Mouse (Mus musculus) hindbrain, embryonic 12.5 days (tissue): ENCODE results near the gene Lrr1. TPM values are rescaled to one million over a fixed set of nuclear protein-coding genes. Genes with fewer than 3 reads are reported as not detected.
A peak's percentile ranks its signal among the peaks of the same experiment; 100 is the strongest.
"Not testable (repeated sequence)": the region's sequence is repeated elsewhere in the genome, so short reads cannot be mapped to it uniquely, and the experiment has no call there.

Experiments used
- ATAC-seq: fragments of 200-750 bp; cut with Nextera tagmentation; 2 replicates; pipeline ENCODE4 v1.8.0; 2017; ENCODE audit warnings: moderate TSS enrichment; ENCODE audit not compliant: low FRiP score
- H3K27ac ChIP-seq: fragments of 300-500 bp; sonication (generic); 2 replicates; pipeline ENCODE4 v1.5.1; 2016; ENCODE audit warnings: mild to moderate bottlenecking
- H3K27me3 ChIP-seq: fragments of 300-500 bp; sonication (generic); 2 replicates; pipeline ENCODE4 v1.6.1; 2016; ENCODE audit warnings: mild to moderate bottlenecking
- H3K36me3 ChIP-seq: fragments of 300-500 bp; sonication (generic); 2 replicates; pipeline ENCODE4 v1.6.1; 2016; ENCODE audit warnings: mild to moderate bottlenecking
- H3K4me1 ChIP-seq: fragments of 300-500 bp; sonication (generic); 2 replicates; pipeline ENCODE4 v1.6.1; 2016
- H3K4me2 ChIP-seq: fragments of 300-500 bp; sonication (generic); replicated peaks from 2 replicates; pipeline ENCODE4 v1.6.1; 2016; ENCODE audit warnings: mild to moderate bottlenecking
- H3K4me3 ChIP-seq: fragments of 300-500 bp; sonication (generic); 2 replicates; pipeline ENCODE4 v1.5.1; 2016; ENCODE audit warnings: mild to moderate bottlenecking
- H3K9ac ChIP-seq: fragments of 300-500 bp; sonication (generic); 2 replicates; pipeline ENCODE4 v1.6.1; 2016; ENCODE audit warnings: mild to moderate bottlenecking, moderate library complexity
- H3K9me3 ChIP-seq: fragments of 300-500 bp; sonication (generic); replicated peaks from 2 replicates; pipeline ENCODE4 v1.6.1; 2016; ENCODE audit warnings: mild to moderate bottlenecking
- WGBS: fragments of 180-500 bp; shearing (Covaris S2); methylation state at CpG from one replicate; pipeline ENCODE4 v1.1.7; 2016; 5-methylcytosine and 5-hydroxymethylcytosine counted together
- polyA plus RNA-seq: library from polyadenylated mRNA; unstranded; fragments of >200 nt; fragmentation: Nextera tagmentation; extraction: Ambion mirVana; gene quantifications from 2 replicates; pipeline ENCODE4 v1.2.1, GENCODE M21; 2016

The Lrr1 gene
- polyA plus RNA-seq, 1 experiment from 2014 or later, result 15.0 TPM

DNA sequence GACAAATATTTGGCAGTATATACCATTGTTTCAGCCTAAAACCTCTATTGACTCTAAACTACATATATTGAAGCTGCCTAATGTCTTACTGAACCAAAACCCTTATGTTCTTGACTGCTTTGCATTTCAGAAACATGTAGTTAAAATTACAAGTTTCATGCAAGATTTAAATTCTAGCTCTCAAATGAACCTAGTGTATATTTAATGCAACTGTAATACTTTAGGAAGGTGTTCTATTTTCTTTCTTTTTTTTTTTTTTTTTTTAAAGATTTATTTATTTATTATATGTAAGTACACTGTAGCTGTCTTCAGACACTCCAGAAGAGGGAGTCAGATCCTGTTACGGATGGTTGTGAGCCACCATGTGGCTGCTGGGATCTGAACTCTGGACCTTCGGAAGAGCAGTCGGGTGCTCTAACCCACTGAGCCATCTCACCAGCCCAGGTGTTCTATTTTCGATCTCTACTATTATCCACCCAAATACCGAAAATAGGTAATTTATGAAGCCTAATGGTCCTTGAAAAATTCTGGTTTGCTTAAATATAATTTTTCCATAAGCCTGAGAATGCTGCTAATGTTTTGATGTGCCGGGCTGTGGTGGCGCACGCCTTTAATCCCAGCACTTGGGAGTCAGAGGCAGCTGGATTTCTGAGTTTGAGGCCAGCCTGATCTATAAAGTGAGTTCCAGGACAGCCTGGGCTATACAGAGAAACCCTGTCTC is 1.6 kb upstream of the Lrr1 start:
- not testable (repeated sequence) for H3K27me3 ChIP-seq, H3K27ac ChIP-seq, H3K36me3 ChIP-seq, H3K4me3 ChIP-seq, H3K9ac ChIP-seq, H3K4me2 ChIP-seq, H3K4me1 ChIP-seq, ATAC-seq, H3K9me3 ChIP-seq
- 66% methylated on average over 8 of the region's 8 CpGs for WGBS

DNA sequence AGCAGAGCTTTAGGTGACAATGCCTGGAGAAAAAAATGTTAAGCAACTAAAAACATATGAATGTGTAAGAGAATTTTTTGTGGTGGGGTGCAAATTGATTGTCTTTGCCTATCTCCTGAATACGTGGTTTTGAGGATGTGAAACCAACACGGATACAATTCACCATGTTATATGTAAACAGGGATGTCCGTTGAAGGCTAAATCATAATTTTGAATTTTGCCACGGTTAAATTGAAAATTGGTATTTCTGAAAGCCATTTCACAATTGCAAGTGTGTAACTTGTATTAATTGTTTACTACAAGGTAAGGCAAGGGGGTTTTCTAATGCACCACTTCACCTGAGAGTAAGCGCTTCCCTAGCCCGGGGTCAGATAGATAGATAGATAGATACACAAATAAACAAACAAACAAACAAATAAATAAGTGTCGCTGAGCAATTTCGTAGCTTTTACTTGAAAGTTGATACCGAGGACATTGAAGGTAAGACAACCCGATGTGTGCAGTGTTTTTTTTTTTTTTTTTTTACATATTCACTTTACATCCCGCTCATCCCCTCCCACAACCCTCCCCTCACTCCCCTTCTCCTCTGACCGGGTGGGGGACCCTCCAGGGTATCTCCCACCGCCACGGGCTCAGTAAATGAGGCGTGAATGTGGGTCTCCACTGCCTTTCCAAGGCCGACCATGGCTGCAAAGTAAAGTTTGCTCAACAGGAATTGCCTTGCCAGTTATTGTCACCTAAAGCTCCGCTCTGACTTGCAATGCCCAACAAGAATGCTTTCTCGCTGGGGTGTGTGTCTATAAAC is 756 bp upstream of the Lrr1 start:
- H3K4me3 ChIP-seq, result peak overlapping the region; percentile 64
- no peaks in the 10 kb centered on the region for H3K36me3 ChIP-seq
- H3K27ac ChIP-seq, result peak overlapping the region; percentile 76; the same call in 1 of the 2 replicates
- peak; percentile 69 for ATAC-seq
- H3K9ac ChIP-seq, result peak overlapping the region; percentile 65
- H3K27me3 ChIP-seq, result no peaks in the 10 kb centered on the region
- H3K4me2 ChIP-seq, result peak overlapping the region; percentile 96
- H3K9me3 ChIP-seq, result no peaks in the 10 kb centered on the region
- WGBS, result 11% methylated on average over 18 of the region's 18 CpGs
- peaks cover 10% of the 10 kb centered on the region for H3K4me1 ChIP-seq

DNA sequence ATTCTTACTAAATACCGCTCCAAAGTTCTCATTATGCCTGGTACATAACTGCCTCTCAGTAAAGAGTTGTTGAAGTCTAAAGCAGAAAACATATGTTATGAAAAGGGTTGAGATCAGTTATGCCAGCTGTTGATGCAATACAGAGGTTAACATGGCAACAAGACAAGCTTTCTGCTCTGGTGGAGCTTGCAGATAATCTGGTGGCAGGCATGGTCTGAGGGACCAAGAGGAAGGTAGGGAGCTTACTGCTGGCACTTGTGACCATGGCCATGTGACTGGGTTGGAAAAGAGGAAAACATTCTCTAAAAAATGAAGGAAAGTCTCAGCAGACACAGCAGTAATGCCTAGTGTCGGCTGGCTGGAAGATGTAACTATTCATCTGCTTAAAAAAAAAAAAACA is 2.7 kb downstream of the Lrr1 start:
- Histone ChIP-seq H3K9me3 (no peaks in the 10 kb centered on the region), H3K4me3 (no peak overlapping the region), H3K4me2 (no peak overlapping the region), H3K27ac (no peak overlapping the region), H3K9ac (no peak overlapping the region), H3K36me3 (no peaks in the 10 kb centered on the region; the same call in 1 of the 2 replicates), H3K4me1 (peaks cover 10% of the 10 kb centered on the region), H3K27me3 (no peaks in the 10 kb centered on the region)
- 89% methylated on average over 2 of the region's 2 CpGs for WGBS
- no peak for ATAC-seq

DNA sequence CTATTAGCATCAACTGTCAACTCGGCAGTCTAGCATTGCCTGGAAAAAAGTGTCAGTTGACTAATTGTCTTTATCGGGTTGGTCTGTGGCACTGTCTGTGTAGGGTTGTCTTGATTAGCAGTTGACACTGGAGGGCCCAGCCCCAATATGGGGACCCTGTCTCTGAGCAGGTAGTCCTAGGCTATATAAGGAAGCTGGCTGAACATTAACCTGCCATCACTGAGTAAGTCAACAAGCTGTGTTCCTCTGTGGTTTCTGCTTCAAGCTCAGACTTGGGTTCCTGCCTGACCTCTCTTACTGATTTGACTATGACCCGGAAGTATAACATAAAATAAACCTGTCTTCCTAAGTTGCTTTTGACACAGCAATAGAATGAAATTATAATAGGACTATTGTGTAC is 7.4 kb downstream of the Lrr1 start:
- H3K9ac ChIP-seq, result no peak overlapping the region
- no peaks in the 10 kb centered on the region for H3K9me3 ChIP-seq
- WGBS, result 96% methylated on average over 3 of the region's 3 CpGs
- H3K27me3 ChIP-seq, result no peaks in the 10 kb centered on the region
- no peak for ATAC-seq
- H3K27ac ChIP-seq, result no peak overlapping the region
- peaks cover under 1% of the 10 kb centered on the region; the same call in 1 of the 2 replicates for H3K36me3 ChIP-seq
- H3K4me1 ChIP-seq, result no peaks in the 10 kb centered on the region
- H3K4me3 ChIP-seq, result no peak overlapping the region
- no peak overlapping the region for H3K4me2 ChIP-seq

DNA sequence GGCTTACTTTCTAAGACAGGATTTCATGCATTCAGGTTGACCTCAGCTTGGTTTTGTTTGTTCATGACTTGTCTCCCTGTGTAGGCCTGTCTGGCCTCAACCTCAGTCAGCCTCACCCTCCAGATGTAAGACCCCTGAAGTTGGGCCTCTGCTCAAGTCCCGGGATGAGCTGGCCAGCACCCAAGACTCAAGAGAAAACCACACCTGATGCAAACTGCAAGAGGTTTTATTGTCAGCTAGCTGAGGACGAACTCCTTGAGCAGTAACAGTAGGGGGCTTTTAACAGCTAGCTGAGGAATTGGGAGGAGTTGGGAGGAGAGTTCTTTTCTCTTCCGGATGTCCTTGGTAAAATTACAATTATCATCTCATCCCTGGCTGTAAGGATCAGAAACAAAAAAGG is 8.9 kb downstream of the Lrr1 start:
- Histone ChIP-seq H3K9ac (no peak overlapping the region), H3K27me3 (no peaks in the 10 kb centered on the region), H3K36me3 (peaks cover 9% of the 10 kb centered on the region), H3K4me2 (no peak overlapping the region), H3K4me1 (no peaks in the 10 kb centered on the region), H3K9me3 (no peaks in the 10 kb centered on the region), H3K4me3 (no peak overlapping the region), H3K27ac (no peak overlapping the region)
- no peak for ATAC-seq
- 74% methylated on average over 3 of the region's 3 CpGs for WGBS

DNA sequence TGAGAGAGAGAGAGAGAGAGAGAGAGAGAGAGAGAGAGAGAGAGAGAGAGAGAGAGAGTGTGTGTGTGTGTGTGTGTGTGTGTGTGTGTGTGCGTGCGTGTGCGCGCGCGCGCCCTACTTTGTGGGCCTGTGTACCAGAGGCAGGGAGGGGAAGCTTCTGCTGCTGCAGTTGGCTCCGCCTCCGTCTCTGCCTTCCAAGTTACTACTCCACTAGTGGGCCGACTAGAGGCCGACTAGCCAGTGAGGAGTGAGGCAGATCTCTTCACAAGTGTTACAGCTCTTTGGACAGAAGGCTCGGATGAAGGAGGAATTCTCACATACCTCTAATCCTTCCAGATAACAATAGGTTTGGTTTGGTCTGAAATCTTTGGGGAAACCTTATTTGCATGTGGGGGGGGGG is 10.8 kb downstream of the Lrr1 start:
- H3K4me1 ChIP-seq, result peaks cover 3% of the 10 kb centered on the region; the same call in 1 of the 2 replicates
- 80% methylated on average over 12 of the region's 12 CpGs for WGBS
- H3K9ac ChIP-seq, result no peak overlapping the region
- H3K27ac ChIP-seq, result no peak overlapping the region
- no peak overlapping the region for H3K4me3 ChIP-seq
- ATAC-seq, result no peak
- no peaks in the 10 kb centered on the region for H3K9me3 ChIP-seq
- H3K4me2 ChIP-seq, result no peak overlapping the region
- no peaks in the 10 kb centered on the region for H3K27me3 ChIP-seq
- peaks cover 9% of the 10 kb centered on the region for H3K36me3 ChIP-seq

DNA sequence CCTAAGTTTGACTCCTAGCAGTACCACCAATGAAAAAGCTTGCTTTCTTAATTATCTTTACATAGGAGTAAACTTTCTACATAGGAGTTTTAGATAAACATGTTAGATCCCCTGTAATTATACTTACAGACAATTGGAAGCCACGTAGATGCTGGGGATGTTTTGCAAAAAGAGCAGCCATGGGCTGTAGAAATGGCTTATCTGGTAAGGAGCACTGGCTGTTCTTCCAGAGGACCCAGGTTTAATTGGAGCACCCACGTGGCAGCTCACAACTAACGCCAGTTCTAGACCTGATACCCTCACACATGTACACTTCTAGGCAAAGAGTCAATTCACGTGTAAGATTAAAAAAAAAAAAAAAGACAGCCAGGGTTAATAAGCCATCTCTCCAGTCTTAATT is 13.2 kb downstream of the Lrr1 start:
- Histone ChIP-seq H3K9ac (no peak overlapping the region), H3K36me3 (peaks cover 9% of the 10 kb centered on the region), H3K27me3 (no peaks in the 10 kb centered on the region), H3K4me2 (no peak overlapping the region), H3K27ac (no peak overlapping the region), H3K4me3 (no peak overlapping the region), H3K4me1 (peaks cover 14% of the 10 kb centered on the region), H3K9me3 (no peaks in the 10 kb centered on the region)
- WGBS, result 87% methylated on average over 4 of the region's 4 CpGs
- ATAC-seq, result no peak

DNA sequence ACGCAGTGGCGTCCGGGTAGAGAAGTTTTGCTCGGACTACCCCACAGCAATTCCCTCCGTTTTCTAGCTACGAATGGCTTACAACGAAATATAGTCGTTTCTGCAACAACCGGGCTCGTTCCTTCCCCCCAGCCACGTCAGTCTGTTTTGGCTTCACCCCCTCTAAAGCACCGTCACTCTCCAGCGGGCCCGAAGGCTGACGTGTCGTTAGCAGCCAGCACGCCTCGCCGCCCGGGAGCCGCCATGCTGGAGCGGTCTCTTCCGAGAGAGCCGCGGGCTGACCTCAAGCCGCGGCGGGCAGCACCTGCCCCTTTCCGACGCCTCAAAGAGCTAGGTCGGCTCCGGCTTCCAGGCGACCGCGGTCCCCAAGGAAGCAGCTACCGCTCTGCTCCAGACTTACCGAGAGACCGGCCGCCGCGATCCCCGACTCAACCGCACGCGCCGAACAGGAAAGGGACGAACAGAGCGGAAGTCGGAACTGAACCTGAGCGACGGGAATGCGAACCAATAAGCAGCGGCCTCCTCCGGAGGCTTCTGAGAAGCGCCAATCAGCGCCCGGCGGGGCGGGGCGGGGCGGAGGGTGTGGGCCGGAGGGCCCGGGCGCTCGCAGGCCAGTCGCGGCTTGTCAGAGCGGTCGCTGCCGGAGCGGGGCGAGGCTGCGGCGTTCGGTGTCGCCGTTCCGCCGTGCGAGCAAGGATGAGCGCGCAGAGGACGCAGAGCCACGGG is 15.1 kb downstream of the Lrr1 start, which contains the start of the genes Rpl36al and Mgat2:
Rpl36al (minus strand) TSS at position 501 of the 726 bp plus-strand sequence.
Mgat2 (plus strand) TSS at position 575 of the 726 bp plus-strand sequence.
- peaks cover 14% of the 10 kb centered on the region for H3K36me3 ChIP-seq
- no peaks in the 10 kb centered on the region for H3K9me3 ChIP-seq
- H3K4me1 ChIP-seq, result peaks cover 19% of the 10 kb centered on the region
- H3K9ac ChIP-seq, result peak within 1 kb of the TSS; percentile 95
- peak within 1 kb of the TSS; percentile 91 for H3K4me3 ChIP-seq
- ATAC-seq, result peak; percentile 99
- H3K27me3 ChIP-seq, result no peaks in the 10 kb centered on the region
- H3K4me2 ChIP-seq, result peak within 1 kb of the TSS; percentile 92
- WGBS, result 1% methylated on average over 84 of the region's 84 CpGs
- peak within 1 kb of the TSS; percentile 95 for H3K27ac ChIP-seq

DNA sequence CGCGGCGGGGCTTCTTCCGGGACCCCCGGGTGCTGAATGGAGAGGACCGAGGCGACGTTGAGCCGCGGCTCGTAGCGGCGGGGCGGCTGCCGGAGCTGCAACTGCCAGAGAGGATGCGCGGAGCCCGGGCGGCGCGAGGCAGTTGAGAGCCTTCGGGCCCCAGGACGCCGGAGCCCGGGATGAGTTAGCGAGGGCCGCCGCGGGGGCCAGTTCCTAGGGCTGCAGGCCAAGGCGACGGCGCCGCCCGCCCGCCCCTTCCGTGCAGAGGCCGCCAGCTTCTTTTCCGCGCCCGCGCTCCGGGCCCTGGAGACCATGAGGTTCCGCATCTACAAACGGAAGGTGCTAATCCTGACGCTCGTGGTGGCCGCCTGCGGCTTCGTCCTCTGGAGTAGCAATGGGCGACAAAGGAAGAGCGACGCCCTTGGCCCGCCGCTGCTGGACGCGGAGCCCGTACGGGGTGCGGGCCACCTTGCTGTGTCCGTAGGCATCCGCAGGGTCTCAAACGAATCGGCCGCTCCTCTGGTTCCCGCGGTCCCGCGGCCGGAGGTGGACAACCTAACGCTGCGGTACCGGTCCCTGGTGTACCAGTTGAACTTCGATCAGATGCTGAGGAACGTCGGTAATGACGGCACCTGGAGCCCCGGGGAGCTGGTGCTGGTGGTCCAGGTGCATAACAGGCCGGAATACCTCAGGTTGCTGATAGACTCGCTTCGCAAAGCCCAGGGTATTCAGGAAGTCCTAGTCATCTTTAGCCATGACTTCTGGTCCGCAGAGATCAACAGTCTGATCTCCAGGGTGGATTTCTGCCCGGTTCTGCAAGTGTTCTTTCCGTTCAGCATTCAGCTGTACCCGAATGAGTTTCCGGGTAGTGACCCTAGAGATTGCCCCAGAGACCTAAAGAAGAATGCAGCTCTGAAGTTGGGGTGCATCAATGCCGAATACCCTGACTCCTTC is 16.0 kb downstream of the Lrr1 start:
- peak; percentile 64 for ATAC-seq
- WGBS, result 2% methylated on average over 84 of the region's 86 CpGs
- H3K36me3 ChIP-seq, result peaks cover 14% of the 10 kb centered on the region

DNA sequence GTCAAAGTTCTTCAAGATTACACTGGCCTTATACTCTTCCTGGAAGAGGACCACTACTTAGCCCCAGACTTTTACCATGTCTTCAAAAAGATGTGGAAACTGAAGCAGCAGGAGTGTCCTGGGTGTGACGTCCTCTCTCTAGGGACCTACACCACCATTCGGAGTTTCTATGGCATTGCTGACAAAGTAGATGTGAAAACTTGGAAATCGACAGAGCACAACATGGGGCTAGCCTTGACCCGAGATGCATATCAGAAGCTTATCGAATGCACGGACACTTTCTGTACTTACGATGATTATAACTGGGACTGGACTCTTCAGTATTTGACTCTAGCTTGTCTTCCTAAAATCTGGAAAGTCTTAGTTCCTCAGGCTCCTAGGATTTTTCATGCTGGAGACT is 16.8 kb downstream of the Lrr1 start:
- Histone ChIP-seq H3K27me3 (no peaks in the 10 kb centered on the region), H3K4me2 (peak overlapping the region; percentile 92), H3K4me1 (peaks cover 19% of the 10 kb centered on the region), H3K9ac (peak overlapping the region; percentile 95; the same call in 1 of the 2 replicates), H3K4me3 (peak overlapping the region; percentile 91), H3K9me3 (no peaks in the 10 kb centered on the region), H3K27ac (no peak overlapping the region), H3K36me3 (peaks cover 22% of the 10 kb centered on the region)
- 79% methylated on average over 7 of the region's 7 CpGs for WGBS
- ATAC-seq, result no peak

More for the DNA sequence above, 16.0 kb downstream of the Lrr1 start:
- H3K27me3 ChIP-seq, result no peaks in the 10 kb centered on the region
- peak overlapping the region; percentile 92 for H3K4me2 ChIP-seq
- peak overlapping the region; percentile 95 for H3K27ac ChIP-seq
- H3K4me3 ChIP-seq, result peak overlapping the region; percentile 91
- H3K4me1 ChIP-seq, result peaks cover 19% of the 10 kb centered on the region
- peak overlapping the region; percentile 95 for H3K9ac ChIP-seq
- H3K9me3 ChIP-seq, result no peaks in the 10 kb centered on the region

DNA sequence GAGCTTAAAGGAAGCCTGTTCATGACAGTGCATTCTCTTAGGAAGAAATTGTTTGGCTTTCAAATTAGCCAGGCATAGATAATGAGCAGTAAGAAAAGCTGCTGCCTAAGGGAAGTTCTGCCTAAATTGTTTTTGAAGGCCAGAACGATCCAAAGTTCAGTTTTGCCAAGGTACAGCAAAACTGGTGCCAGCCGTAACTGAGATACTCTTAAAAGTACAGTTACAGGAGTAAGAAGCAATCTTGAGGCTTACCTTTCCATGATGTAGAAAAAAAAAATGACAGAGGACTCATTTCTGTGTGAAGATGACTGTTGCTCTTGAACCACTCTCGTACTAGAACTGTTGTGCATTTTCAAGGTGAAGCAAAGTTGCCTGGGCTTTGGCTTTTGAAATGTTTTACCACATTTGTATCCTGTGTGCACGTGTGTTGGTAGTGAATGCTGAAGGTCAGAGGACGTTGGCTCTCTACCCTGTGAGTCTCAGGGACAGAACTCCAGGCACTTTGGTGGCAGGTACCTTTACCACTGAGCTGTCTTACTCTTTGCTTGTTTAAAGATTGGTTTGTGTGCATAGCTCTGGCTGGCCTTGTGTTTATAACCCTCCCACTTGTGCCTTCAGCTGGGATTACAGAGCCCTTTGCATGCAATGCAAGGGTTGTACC is 18.3 kb downstream of the Lrr1 start:
- Histone ChIP-seq H3K9me3 (no peaks in the 10 kb centered on the region), H3K9ac (no peak overlapping the region), H3K27ac (no peak overlapping the region), H3K4me1 (peaks cover 19% of the 10 kb centered on the region), H3K36me3 (peaks cover 24% of the 10 kb centered on the region), H3K4me2 (no peak overlapping the region; the same call in 1 of the 2 replicates), H3K4me3 (no peak overlapping the region), H3K27me3 (no peaks in the 10 kb centered on the region)
- 78% methylated on average over 5 of the region's 5 CpGs for WGBS
- ATAC-seq, result no peak
